Mouse (Mus musculus): ENCODE measurements around the gene Ppp1r3f. TPM values are rescaled to one million over a fixed set of nuclear protein-coding genes. Genes with fewer than 3 reads are reported as not detected.

Ppp1r3f gene
- polyA plus RNA-seq (2017; shearing (Covaris generic)), result 9.1 TPM

DNA sequence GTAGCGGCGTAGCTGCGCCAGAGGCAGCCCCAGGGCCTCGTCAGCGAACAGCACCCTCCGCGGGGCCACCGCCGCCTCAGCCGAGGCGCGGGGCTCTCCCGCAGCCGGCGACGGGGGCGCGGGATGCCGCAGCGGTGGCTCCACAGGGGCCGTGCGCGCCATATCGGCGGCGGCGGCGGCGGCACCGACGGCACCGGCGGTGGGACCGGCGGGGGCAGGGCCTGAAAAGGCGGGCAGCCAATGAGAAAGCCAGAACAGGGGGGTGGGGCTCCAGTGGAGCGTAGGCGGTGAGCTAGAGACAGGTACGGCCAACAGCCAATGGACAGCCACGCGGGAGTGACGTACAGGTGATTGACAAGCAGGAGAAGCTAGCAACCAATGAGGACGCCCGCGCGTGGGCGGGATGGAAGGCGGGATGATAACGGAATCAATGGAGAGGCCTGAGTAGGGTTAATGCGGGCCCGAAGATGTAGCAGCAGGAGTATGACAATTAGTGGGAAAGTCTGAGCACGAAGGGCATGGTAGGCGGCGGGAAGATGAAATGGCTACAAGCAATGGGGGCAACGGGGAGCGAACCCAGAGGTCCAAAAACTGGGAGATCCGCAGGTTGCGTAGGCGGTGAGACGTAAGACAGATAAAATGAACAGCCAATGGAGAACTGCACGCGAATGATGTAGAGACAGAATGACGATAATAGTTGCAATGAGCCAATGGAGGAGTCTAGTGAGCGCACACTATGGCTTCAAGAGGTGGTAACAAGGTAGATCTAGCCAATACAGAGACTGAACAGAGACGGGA, at the start of gene Ppp1r3f:
Ppp1r3f (minus strand) TSS at position 197 of the 798 bp plus-strand sequence.

DNA sequence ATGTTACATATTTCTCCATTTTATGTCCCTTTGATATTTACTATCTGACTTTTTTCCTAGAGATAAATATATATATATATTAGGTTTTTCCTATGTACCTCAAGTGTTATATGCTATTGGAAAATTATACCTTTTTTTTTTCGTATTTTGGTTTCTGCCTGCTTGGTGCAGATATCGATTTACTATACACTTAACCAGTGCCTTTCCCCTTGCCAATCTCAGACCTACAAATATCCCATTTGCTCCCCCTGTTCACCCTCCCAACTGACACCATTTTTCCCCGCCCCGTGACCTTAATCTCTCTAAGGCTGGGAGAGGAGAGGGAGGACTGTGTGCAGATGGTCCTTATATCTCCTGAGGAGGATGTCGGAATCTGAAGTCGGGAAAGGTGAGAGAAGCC, 32.7 kb upstream of the Ppp1r3f start, which contains the start of gene Cacna1f:
Cacna1f (plus strand) TSS at position 301 of the 400 bp plus-strand sequence.

GRCm38 (mm10) chrX:7604879-7605574, 30.9 kb upstream of the Ppp1r3f start, which contains the start of gene Ccdc22:
Gene Ccdc22 (minus strand): TSS chrX:7605517.

DNA sequence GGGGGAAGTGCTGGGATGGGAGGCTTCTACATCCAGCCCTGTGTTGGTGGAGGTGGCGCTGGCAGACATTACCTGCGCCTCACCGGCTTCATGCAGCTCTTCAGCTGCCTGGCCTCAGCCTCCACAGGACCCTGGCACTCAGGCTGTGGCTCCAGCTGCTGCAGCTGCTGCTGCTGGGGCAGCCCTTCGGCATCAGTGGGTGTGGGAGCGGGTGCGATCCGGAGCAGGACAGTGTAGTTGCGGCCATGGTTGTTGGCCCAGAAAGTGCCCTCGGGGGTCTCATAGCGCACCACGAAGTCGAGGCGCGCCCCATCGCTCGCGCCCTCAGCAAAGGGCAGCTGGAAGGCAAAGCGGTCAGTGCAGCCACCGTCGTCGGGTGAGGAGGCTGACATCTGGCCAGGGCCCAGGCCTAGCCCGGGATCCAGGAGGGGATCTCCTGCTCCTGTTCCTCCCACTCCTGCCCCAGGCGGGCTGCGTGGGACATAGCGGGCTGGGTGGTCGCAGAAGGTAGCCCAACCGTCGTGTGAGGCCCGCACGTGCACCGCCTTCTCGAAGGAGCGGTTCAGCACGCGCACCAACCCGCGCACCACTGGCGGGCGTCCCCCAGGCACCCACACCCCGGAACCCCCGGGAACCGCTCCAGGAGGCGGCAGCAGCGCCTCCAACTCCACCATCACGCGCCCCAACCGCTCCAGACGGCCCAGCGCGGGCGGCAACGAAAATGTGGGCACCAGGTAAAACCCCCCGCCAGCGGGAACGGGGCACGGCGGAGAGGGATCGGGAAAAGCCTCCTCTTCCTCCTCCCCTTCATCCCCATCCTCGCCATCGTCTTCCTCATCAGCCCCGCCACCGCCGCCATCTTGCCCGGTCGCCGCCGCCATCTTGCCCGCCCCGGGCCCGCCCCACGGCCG, 652 bp downstream of the Ppp1r3f start, which contains the start of gene Foxp3:
Foxp3 (plus strand) TSS at position 469 of the 911 bp plus-strand sequence.

Other genes with a start within 250 kb of the Ppp1r3f start
- gene Usp27x, start 198.5 kb downstream of the Ppp1r3f start, polyA plus RNA-seq (2017; shearing (Covaris generic)), result 0.49 TPM
- gene Foxp3, start 639 bp downstream of the Ppp1r3f start, polyA plus RNA-seq (2017; shearing (Covaris generic)), result 94.7 TPM
- 30.6 TPM for gene Ccdc22, start 31.2 kb upstream of the Ppp1r3f start, polyA plus RNA-seq (2017; shearing (Covaris generic))
- not detected for gene Cacna1f, start 32.8 kb upstream of the Ppp1r3f start, polyA plus RNA-seq (2017; shearing (Covaris generic))
- gene Syp, start 64.2 kb upstream of the Ppp1r3f start, polyA plus RNA-seq (2017; shearing (Covaris generic)), result 18.7 TPM
- 43.5 TPM for gene Prickle3, start 83.0 kb upstream of the Ppp1r3f start, polyA plus RNA-seq (2017; shearing (Covaris generic))
- 122 TPM for gene Plp2, start 97.1 kb upstream of the Ppp1r3f start, polyA plus RNA-seq (2017; shearing (Covaris generic))
- gene Magix, start 107.0 kb upstream of the Ppp1r3f start, polyA plus RNA-seq (2017; shearing (Covaris generic)), result not detected
- 87.5 TPM for gene Gpkow, start 122.8 kb upstream of the Ppp1r3f start, polyA plus RNA-seq (2017; shearing (Covaris generic))
- 79.9 TPM for gene Wdr45, start 140.1 kb upstream of the Ppp1r3f start, polyA plus RNA-seq (2017; shearing (Covaris generic))
- gene Gm45208, start 148.0 kb upstream of the Ppp1r3f start, polyA plus RNA-seq (2017; shearing (Covaris generic)), result not detected
- gene Praf2, start 154.2 kb upstream of the Ppp1r3f start, polyA plus RNA-seq (2017; shearing (Covaris generic)), result 40.0 TPM
- gene Ccdc120, start 176.6 kb upstream of the Ppp1r3f start, polyA plus RNA-seq (2017; shearing (Covaris generic)), result 0.29 TPM
- gene Tfe3, start 188.3 kb upstream of the Ppp1r3f start, polyA plus RNA-seq (2017; shearing (Covaris generic)), result 55.8 TPM
- 120 TPM for gene Gripap1, start 215.5 kb upstream of the Ppp1r3f start, polyA plus RNA-seq (2017; shearing (Covaris generic))
- gene Kcnd1, start 248.0 kb upstream of the Ppp1r3f start, polyA plus RNA-seq (2017; shearing (Covaris generic)), result 1.6 TPM